Mouse (Mus musculus): ENCODE measurements around the gene Add2. TPM values are rescaled to one million over a fixed set of nuclear protein-coding genes. Genes with fewer than 3 reads are reported as not detected.
A peak's percentile ranks its signal among the peaks of the same experiment; 100 is the strongest.

Gene Add2
- polyA plus RNA-seq, 1 experiment from 2014 or later = 209 TPM

DNA sequence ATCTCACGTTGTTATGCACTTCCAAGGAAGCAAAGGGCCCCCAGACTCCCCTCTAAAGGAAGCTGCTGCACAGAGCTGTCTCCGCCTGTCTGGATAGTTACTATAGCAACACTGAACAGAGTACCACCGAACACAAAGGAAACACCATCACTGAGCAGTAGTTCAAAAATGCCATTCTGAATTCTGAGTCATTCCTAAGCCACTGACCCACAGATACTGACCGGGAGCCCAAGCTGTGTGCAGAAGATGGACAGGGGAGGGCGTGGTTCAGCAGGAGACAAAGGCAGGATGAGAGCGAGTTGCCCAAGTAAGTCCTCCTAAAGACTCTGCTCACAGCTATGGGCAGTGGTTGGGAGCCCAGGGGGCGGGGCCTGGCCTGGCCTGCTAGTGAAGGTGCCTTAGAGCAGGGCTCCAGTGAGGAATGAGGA, 23.6 kb downstream of the Add2 start:
- Histone ChIP-seq H3K9ac (peak overlapping the region; percentile 29), H3K4me1 (peaks cover 67% of the 10 kb centered on the region), H3K4me3 (peak overlapping the region; percentile 14), H3K9me3 (no peaks in the 10 kb centered on the region), H3K4me2 (peak overlapping the region; percentile 47), H3K27ac (peak overlapping the region; percentile 97), H3K27me3 (replicated peaks) (no peaks in the 10 kb centered on the region), H3K36me3 (replicated peaks) (no peaks in the 10 kb centered on the region)
- WGBS = 6% methylated on average over 7 of the region's 7 CpGs
- ATAC-seq (replicated peaks) = peak; percentile 87

GRCm38 (mm10) chr6:86052556-86052955, 24.1 kb downstream of the Add2 start:
- H3K4me1 ChIP-seq = peaks cover 70% of the 10 kb centered on the region
- no peaks in the 10 kb centered on the region for H3K36me3 ChIP-seq (replicated peaks)
- WGBS = 12% methylated on average over 4 of the region's 4 CpGs
- 0 out of 2 replicates have a peak overlapping the region, but pooled peaks have one; percentile 14 for H3K4me3 ChIP-seq
- no peaks in the 10 kb centered on the region for H3K27me3 ChIP-seq (replicated peaks)
- no peaks in the 10 kb centered on the region for H3K9me3 ChIP-seq
- peak overlapping the region; percentile 47 for H3K4me2 ChIP-seq
- ATAC-seq (replicated peaks) = peak; percentile 27
- H3K9ac ChIP-seq = peak overlapping the region; percentile 29
- H3K27ac ChIP-seq = peak overlapping the region; percentile 97

DNA sequence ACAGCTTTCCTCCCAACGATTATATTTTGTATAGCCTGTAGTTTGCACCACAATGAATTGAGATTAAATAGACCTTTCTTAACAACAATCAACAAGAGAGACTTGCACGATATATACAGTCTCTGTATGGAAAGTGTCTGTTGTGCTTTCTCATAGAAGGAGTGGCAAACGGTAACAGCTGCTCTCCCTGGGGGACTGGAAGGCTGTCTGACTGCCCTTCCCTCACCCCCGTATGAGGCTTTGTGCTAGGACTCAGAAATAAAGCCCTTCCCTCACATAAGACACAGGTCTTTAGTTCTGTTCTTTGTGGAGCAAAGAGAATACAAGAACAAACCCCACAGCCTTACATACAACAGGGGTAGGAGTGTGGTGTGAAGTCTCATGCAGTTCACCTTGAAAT, 24.6 kb downstream of the Add2 start:
- H3K9me3 ChIP-seq = no peaks in the 10 kb centered on the region
- peak; percentile 31; the same call in 1 of the 2 replicates for ATAC-seq (replicated peaks)
- H3K4me1 ChIP-seq = peaks cover 75% of the 10 kb centered on the region
- H3K4me2 ChIP-seq = peak overlapping the region; percentile 47
- no peak overlapping the region for H3K9ac ChIP-seq
- no peaks in the 10 kb centered on the region for H3K27me3 ChIP-seq (replicated peaks)
- WGBS = 11% methylated on average over 4 of the region's 4 CpGs
- H3K27ac ChIP-seq = peak overlapping the region; percentile 97
- no peak overlapping the region for H3K4me3 ChIP-seq
- H3K36me3 ChIP-seq (replicated peaks) = no peaks in the 10 kb centered on the region

DNA sequence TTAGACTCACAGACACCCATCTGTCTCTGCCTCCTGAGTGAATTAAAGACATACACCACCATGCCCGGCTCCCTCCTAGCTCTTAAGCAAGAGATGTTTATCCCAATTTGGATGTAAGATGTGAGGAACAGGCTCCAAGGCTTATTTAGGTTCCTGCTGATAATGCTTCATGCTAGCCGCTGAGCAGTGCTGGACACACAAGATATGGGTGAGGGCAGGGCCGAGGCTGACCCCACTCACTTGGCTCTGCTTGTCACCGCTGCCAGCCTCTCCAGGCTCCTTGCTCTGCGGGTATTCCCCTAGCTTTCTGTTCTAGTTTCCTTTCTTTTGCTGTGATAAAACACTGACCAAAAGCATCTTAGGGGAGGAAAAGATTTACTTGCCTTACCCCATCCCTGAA, 25.1 kb downstream of the Add2 start:
- H3K4me1 ChIP-seq = peaks cover 80% of the 10 kb centered on the region
- H3K9ac ChIP-seq = no peak overlapping the region
- peak overlapping the region; percentile 97 for H3K27ac ChIP-seq
- no peak for ATAC-seq (replicated peaks)
- peak overlapping the region; percentile 14; the same call in 1 of the 2 replicates for H3K4me2 ChIP-seq
- H3K36me3 ChIP-seq (replicated peaks) = no peaks in the 10 kb centered on the region
- WGBS = 53% methylated on average over 5 of the region's 5 CpGs
- no peak overlapping the region for H3K4me3 ChIP-seq
- H3K9me3 ChIP-seq = no peaks in the 10 kb centered on the region
- no peaks in the 10 kb centered on the region for H3K27me3 ChIP-seq (replicated peaks)

- no peak overlapping the region for H3K4me2 ChIP-seq
- ATAC-seq (replicated peaks) = no peak
Measured at GRCm38 (mm10) chr6:86058475-86058874, 30.0 kb downstream of the Add2 start.

DNA sequence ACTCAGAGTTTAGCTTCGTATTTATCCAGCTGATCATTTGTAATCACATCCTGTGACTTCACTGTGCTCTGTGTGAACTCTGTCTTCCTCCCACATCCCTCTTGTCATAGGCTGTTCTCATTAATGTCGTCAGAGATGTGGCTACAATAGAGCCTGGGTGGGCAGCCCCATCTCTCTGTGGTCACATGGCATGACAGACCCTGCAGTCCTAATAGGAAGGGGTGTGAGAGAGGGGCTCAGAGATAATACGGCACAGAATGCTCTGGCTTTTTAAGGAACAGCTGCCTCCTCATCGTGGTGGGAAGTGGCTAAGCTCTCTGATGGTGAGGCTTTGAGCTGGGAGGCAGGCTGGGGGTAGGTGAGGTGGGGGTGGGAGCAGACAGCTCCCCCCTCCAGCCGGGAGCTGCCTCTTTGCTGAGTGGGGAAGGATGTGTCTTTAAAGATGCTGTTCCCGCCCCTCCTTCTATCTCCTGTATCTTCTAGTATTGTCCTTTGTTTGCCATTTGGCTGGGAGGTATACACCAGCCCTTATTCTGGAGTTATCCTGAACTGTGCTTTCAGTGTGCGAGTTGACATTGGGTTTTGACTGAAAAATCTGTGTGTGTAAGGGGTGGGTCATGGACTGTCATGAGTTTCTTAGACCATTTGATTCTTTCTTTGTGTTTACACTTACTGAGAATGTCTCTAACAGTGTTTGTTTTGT, 30.8 kb downstream of the Add2 start:
- Histone ChIP-seq H3K4me3 (peak overlapping the region; percentile 10; the same call in 1 of the 2 replicates), H3K4me1 (peaks cover 84% of the 10 kb centered on the region), H3K27me3 (replicated peaks) (no peaks in the 10 kb centered on the region), H3K9me3 (no peaks in the 10 kb centered on the region), H3K27ac (peak overlapping the region; percentile 93), H3K4me2 (peak overlapping the region; percentile 40), H3K9ac (0 out of 2 replicates have a peak overlapping the region, but pooled peaks have one; percentile 17), H3K36me3 (replicated peaks) (no peaks in the 10 kb centered on the region)
- ATAC-seq (replicated peaks) = peak; percentile 88
- 9% methylated on average over 7 of the region's 7 CpGs for WGBS

More at GRCm38 (mm10) chr6:86058475-86058874, 30.0 kb downstream of the Add2 start:
- H3K36me3 ChIP-seq (replicated peaks) = no peaks in the 10 kb centered on the region
- H3K9ac ChIP-seq = no peak overlapping the region
- H3K4me1 ChIP-seq = peaks cover 84% of the 10 kb centered on the region
- H3K9me3 ChIP-seq = no peaks in the 10 kb centered on the region
- 2% methylated on average over 1 of the region's 1 CpGs for WGBS
- no peaks in the 10 kb centered on the region for H3K27me3 ChIP-seq (replicated peaks)
- H3K4me3 ChIP-seq = no peak overlapping the region
- peak overlapping the region; percentile 93 for H3K27ac ChIP-seq

GRCm38 (mm10) chr6:86060170-86060569, 31.7 kb downstream of the Add2 start:
- 83% methylated on average over 3 of the region's 3 CpGs for WGBS
- Histone ChIP-seq H3K36me3 (replicated peaks) (no peaks in the 10 kb centered on the region), H3K9ac (no peak overlapping the region), H3K4me1 (peaks cover 91% of the 10 kb centered on the region), H3K9me3 (no peaks in the 10 kb centered on the region), H3K4me2 (no peak overlapping the region), H3K4me3 (no peak overlapping the region), H3K27ac (peak overlapping the region; percentile 93), H3K27me3 (replicated peaks) (no peaks in the 10 kb centered on the region)
- ATAC-seq (replicated peaks) = no peak

- H3K4me2 ChIP-seq = peak overlapping the region; percentile 17; the same call in 1 of the 2 replicates
- 44% methylated on average over 5 of the region's 5 CpGs for WGBS
- 0 out of 2 replicates have a peak overlapping the region, but pooled peaks have one; percentile 8 for H3K9ac ChIP-seq
- ATAC-seq (replicated peaks) = no peak
- H3K4me3 ChIP-seq = no peak overlapping the region
- peak overlapping the region; percentile 93 for H3K27ac ChIP-seq
- no peaks in the 10 kb centered on the region for H3K36me3 ChIP-seq (replicated peaks)
- H3K27me3 ChIP-seq (replicated peaks) = no peaks in the 10 kb centered on the region
- no peaks in the 10 kb centered on the region for H3K9me3 ChIP-seq
- peaks cover 100% of the 10 kb centered on the region for H3K4me1 ChIP-seq
Measured at GRCm38 (mm10) chr6:86062226-86062625, 33.7 kb downstream of the Add2 start.

DNA sequence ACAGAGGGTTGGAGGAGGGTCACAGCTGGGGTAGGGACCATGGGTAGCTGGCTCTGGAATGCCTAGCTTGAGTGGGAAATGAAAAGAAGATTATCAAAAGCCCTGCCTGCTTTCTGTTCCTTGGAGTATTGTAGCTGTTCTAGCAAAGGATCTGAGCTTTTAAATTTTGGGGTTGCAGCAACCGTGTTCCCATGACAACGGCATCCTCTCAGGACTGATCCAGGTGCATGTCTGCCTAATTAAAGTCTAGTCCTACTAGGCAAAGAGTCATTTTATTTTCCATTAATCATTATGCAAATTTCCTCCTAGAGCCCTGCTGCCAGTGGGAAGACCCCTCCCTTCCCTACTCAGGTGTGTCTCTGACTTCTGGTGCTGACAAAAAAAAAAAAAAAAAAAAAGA, 34.2 kb downstream of the Add2 start:
- Histone ChIP-seq H3K36me3 (replicated peaks) (no peaks in the 10 kb centered on the region), H3K4me1 (peaks cover 99% of the 10 kb centered on the region), H3K9me3 (no peaks in the 10 kb centered on the region), H3K4me2 (peak overlapping the region; percentile 17; the same call in 1 of the 2 replicates), H3K9ac (0 out of 2 replicates have a peak overlapping the region, but pooled peaks have one; percentile 8), H3K4me3 (no peak overlapping the region), H3K27ac (peak overlapping the region; percentile 93), H3K27me3 (replicated peaks) (no peaks in the 10 kb centered on the region)
- no peak for ATAC-seq (replicated peaks)
- WGBS = 55% methylated on average over 2 of the region's 2 CpGs

GRCm38 (mm10) chr6:86064318-86065016, 36.0 kb downstream of the Add2 start:
- Histone ChIP-seq H3K27ac (peak overlapping the region; percentile 93), H3K27me3 (replicated peaks) (no peaks in the 10 kb centered on the region), H3K9ac (no peak overlapping the region), H3K36me3 (replicated peaks) (no peaks in the 10 kb centered on the region), H3K4me1 (peaks cover 88% of the 10 kb centered on the region), H3K4me3 (no peak overlapping the region), H3K9me3 (no peaks in the 10 kb centered on the region), H3K4me2 (peak overlapping the region; percentile 22; the same call in 1 of the 2 replicates)
- peak; percentile 77 for ATAC-seq (replicated peaks)
- WGBS = 7% methylated on average over 6 of the region's 6 CpGs

- no peak for ATAC-seq (replicated peaks)
- H3K4me2 ChIP-seq = no peak overlapping the region
- H3K9me3 ChIP-seq = no peaks in the 10 kb centered on the region
- H3K27me3 ChIP-seq (replicated peaks) = no peaks in the 10 kb centered on the region
- peaks cover 78% of the 10 kb centered on the region for H3K4me1 ChIP-seq
- no peak overlapping the region for H3K27ac ChIP-seq
- WGBS = 79% methylated on average over 6 of the region's 6 CpGs
- H3K36me3 ChIP-seq (replicated peaks) = no peaks in the 10 kb centered on the region
- H3K4me3 ChIP-seq = no peak overlapping the region
- no peak overlapping the region for H3K9ac ChIP-seq
Measured at GRCm38 (mm10) chr6:86066727-86067126, 38.2 kb downstream of the Add2 start.

GRCm38 (mm10) chr6:86067145-86067544, 38.7 kb downstream of the Add2 start:
- Histone ChIP-seq H3K27ac (no peak overlapping the region), H3K4me3 (no peak overlapping the region)

More at GRCm38 (mm10) chr6:86067145-86067544, 38.7 kb downstream of the Add2 start:
- no peak overlapping the region for H3K9ac ChIP-seq
- no peak for ATAC-seq (replicated peaks)
- WGBS = 41% methylated on average over 5 of the region's 5 CpGs
- no peaks in the 10 kb centered on the region for H3K36me3 ChIP-seq (replicated peaks)
- no peaks in the 10 kb centered on the region for H3K27me3 ChIP-seq (replicated peaks)
- H3K9me3 ChIP-seq = no peaks in the 10 kb centered on the region
- H3K4me1 ChIP-seq = peaks cover 74% of the 10 kb centered on the region
- H3K4me2 ChIP-seq = no peak overlapping the region

Data from midbrain, embryonic 15.5 days (tissue).